Mouse (Mus musculus) CH12.LX (cell line): ENCODE results near the gene Myo16. TPM values are rescaled to one million over a fixed set of nuclear protein-coding genes. Genes with fewer than 3 reads are reported as not detected.

Experiments used
- DNase-seq: peaks from one replicate; pipeline ENCODE4 v3.0.0-alpha.2; 2013; ENCODE audit errors: extremely low read depth
- H3K27ac ChIP-seq: 2 replicates; pipeline ENCODE4 v1.5.1; 2012; ENCODE audit warnings: low read depth, mild to moderate bottlenecking, control low read depth, moderate library complexity; ENCODE audit not compliant: insufficient read depth
- H3K27me3 ChIP-seq: replicated peaks from 2 replicates; pipeline ENCODE3; 2012; ENCODE audit warnings: inconsistent platforms
- H3K36me3 ChIP-seq, 2 experiments: replicated peaks in 1 of 2; 2 replicates each; pipeline versions ENCODE3 to v1.6.1; 2012; ENCODE audit warnings: inconsistent platforms in 1 of 2, low read length in 1 of 2, mild to moderate bottlenecking in 1 of 2, mixed read lengths in 1 of 2, moderate library complexity in 1 of 2; ENCODE audit not compliant: control insufficient read depth in 1 of 2, insufficient read depth in 1 of 2
- H3K4me1 ChIP-seq, 2 experiments: 2 replicates each; pipeline ENCODE4 v1.6.1; 2012; ENCODE audit warnings: inconsistent platforms in 1 of 2, moderate library complexity in 1 of 2; ENCODE audit not compliant: insufficient read depth in 2 of 2, control insufficient read depth in 1 of 2
- H3K4me2 ChIP-seq: 2 replicates; pipeline ENCODE4 v1.6.1; 2012; ENCODE audit warnings: low read depth, mild to moderate bottlenecking, control low read depth; ENCODE audit not compliant: poor library complexity, insufficient read depth, severe bottlenecking
- H3K4me3 ChIP-seq, 3 experiments: fragments of 150-350 bp in 1 of 3; sonication (generic) in 1 of 3; replicated peaks in 1 of 3; 2 replicates each; pipeline versions ENCODE3 to v1.5.1; 2011 to 2012; ENCODE audit warnings: low read depth in 2 of 3, low read length in 2 of 3, mild to moderate bottlenecking in 2 of 3, moderate library complexity in 2 of 3, control low read depth in 1 of 3, improper control_type of control experiment in 1 of 3, inconsistent platforms in 1 of 3, mixed read lengths in 1 of 3; ENCODE audit not compliant: poor library complexity in 1 of 3
- H3K79me2 ChIP-seq: replicated peaks from 2 replicates; pipeline ENCODE4 v1.6.1; 2012; ENCODE audit warnings: mild to moderate bottlenecking, moderate library complexity; ENCODE audit not compliant: control insufficient read depth, poor library complexity, insufficient read depth, severe bottlenecking; ENCODE audit errors: extremely low read depth
- H3K9ac ChIP-seq: 2 replicates; pipeline ENCODE4 v1.6.1; 2012; ENCODE audit warnings: low read depth, mild to moderate bottlenecking, control low read depth, moderate library complexity; ENCODE audit not compliant: insufficient read depth
- H3K9me3 ChIP-seq: replicated peaks from 2 replicates; pipeline ENCODE3; 2012; ENCODE audit warnings: low read length, inconsistent platforms, mixed read lengths
- BHLHE40 ChIP-seq: IDR thresholded peaks from 2 replicates; pipeline ENCODE4 v1.6.1; 2011; ENCODE audit warnings: mild to moderate bottlenecking, low read depth, low read length, improper control_type of control experiment
- CHD1 ChIP-seq: IDR thresholded peaks from 2 replicates; pipeline ENCODE4 v1.6.1; 2012; ENCODE audit warnings: low read depth, low read length, improper control_type of control experiment, inconsistent platforms
- ELF1 ChIP-seq: IDR thresholded peaks from 2 replicates; pipeline ENCODE4 v1.6.1; 2014; ENCODE audit warnings: low read depth, mild to moderate bottlenecking, inconsistent platforms, low read length, improper control_type of control experiment
- EP300 ChIP-seq: IDR thresholded peaks from 2 replicates; pipeline ENCODE4 v1.6.1; 2011; ENCODE audit warnings: low read length, improper control_type of control experiment
- GABPA ChIP-seq: IDR thresholded peaks from 2 replicates; pipeline ENCODE4 v1.6.1; 2012; ENCODE audit warnings: low read depth, low read length, improper control_type of control experiment, inconsistent platforms; ENCODE audit not compliant: insufficient replicate concordance
- HCFC1 ChIP-seq: IDR thresholded peaks from 2 replicates; pipeline ENCODE4 v1.6.1; 2012; ENCODE audit warnings: low read depth, mild to moderate bottlenecking, inconsistent platforms, low read length, improper control_type of control experiment
- IRF4 ChIP-seq: IDR thresholded peaks from 2 replicates; pipeline ENCODE4 v1.6.1; 2014; ENCODE audit warnings: low read depth, mild to moderate bottlenecking, inconsistent platforms, low read length, improper control_type of control experiment
- JUN ChIP-seq: IDR thresholded peaks from 2 replicates; pipeline ENCODE4 v1.6.1; 2011; ENCODE audit warnings: low read depth, mild to moderate bottlenecking, low read length, improper control_type of control experiment, moderate library complexity; ENCODE audit not compliant: insufficient read depth
- JUND ChIP-seq: conservative IDR thresholded peaks from 2 replicates; pipeline ENCODE4 v1.6.1; 2011; ENCODE audit warnings: low read depth, low read length, improper control_type of control experiment
- KAT2A ChIP-seq: IDR thresholded peaks from 2 replicates; pipeline ENCODE4 v1.6.1; 2012; ENCODE audit warnings: low read length, improper control_type of control experiment, inconsistent platforms; ENCODE audit not compliant: insufficient replicate concordance
- MAFK ChIP-seq: IDR thresholded peaks from 2 replicates; pipeline ENCODE4 v1.6.1; 2011; ENCODE audit warnings: low read length, improper control_type of control experiment; ENCODE audit not compliant: insufficient replicate concordance
- MAX ChIP-seq: IDR thresholded peaks from 2 replicates; pipeline ENCODE4 v1.6.1; 2011; ENCODE audit warnings: low read length, improper control_type of control experiment
- MAZ ChIP-seq: IDR thresholded peaks from 2 replicates; pipeline ENCODE4 v1.6.1; 2012; ENCODE audit warnings: low read depth, mild to moderate bottlenecking, inconsistent platforms, low read length, improper control_type of control experiment, moderate library complexity
- MXI1 ChIP-seq: IDR thresholded peaks from 2 replicates; pipeline ENCODE4 v1.6.1; 2011; ENCODE audit warnings: mild to moderate bottlenecking, low read depth, low read length, improper control_type of control experiment
- MYC ChIP-seq: IDR thresholded peaks from 2 replicates; pipeline ENCODE4 v1.6.1; 2011; ENCODE audit warnings: low read depth, mild to moderate bottlenecking, improper control_type of control experiment, low read length
- NELFE ChIP-seq: IDR thresholded peaks from 2 replicates; pipeline ENCODE4 v1.6.1; 2011; ENCODE audit warnings: low read depth, low read length, improper control_type of control experiment
- PAX5 ChIP-seq: IDR thresholded peaks from 2 replicates; pipeline ENCODE4 v1.6.1; 2012; ENCODE audit warnings: low read length, inconsistent platforms, mixed read lengths
- RAD21 ChIP-seq: IDR thresholded peaks from 2 replicates; pipeline ENCODE4 v1.6.1; 2011; ENCODE audit warnings: low read depth, mild to moderate bottlenecking, low read length, improper control_type of control experiment, moderate library complexity
- RCOR1 ChIP-seq: conservative IDR thresholded peaks from 2 replicates; pipeline ENCODE4 v1.6.1; 2012; ENCODE audit warnings: low read depth, mild to moderate bottlenecking, inconsistent platforms, low read length, improper control_type of control experiment
- SIN3A ChIP-seq: IDR thresholded peaks from 2 replicates; pipeline ENCODE4 v1.6.1; 2012; ENCODE audit warnings: low read length, improper control_type of control experiment, inconsistent platforms
- UBTF ChIP-seq: IDR thresholded peaks from 2 replicates; pipeline ENCODE4 v1.6.1; 2012; ENCODE audit warnings: low read depth, mild to moderate bottlenecking, inconsistent platforms, low read length, improper control_type of control experiment, moderate library complexity
- USF2 ChIP-seq: conservative IDR thresholded peaks from 2 replicates; pipeline ENCODE4 v1.6.1; 2011; ENCODE audit warnings: low read depth, low read length, improper control_type of control experiment
- ZKSCAN1 ChIP-seq: IDR thresholded peaks from 2 replicates; pipeline ENCODE4 v1.6.1; 2012; ENCODE audit warnings: low read depth, inconsistent platforms, low read length, improper control_type of control experiment, borderline replicate concordance
- ZMIZ1 ChIP-seq: IDR thresholded peaks from 2 replicates; pipeline ENCODE4 v1.6.1; 2012; ENCODE audit warnings: low read depth, mild to moderate bottlenecking, inconsistent platforms, low read length, improper control_type of control experiment
- dilution Hi-C: fragments of 300-500 bp; cut with MboI; formaldehyde crosslinking; loops from 2 replicates; pipeline ENCODE4 v1.14.3; 2020; ENCODE audit warnings: low sequenced_read_pairs; ENCODE audit not compliant: extremely low pct_unique_long_range_greater_than_20kb, extremely low pct_ligation_motif_present
- in situ Hi-C: fragments of 300-500 bp; cut with MboI; formaldehyde crosslinking; loops from 3 replicates; pipeline ENCODE4 v1.14.3; 2019; ENCODE audit warnings: low sequenced_read_pairs, low pct_ligation_motif_present, low pct_unique_long_range_greater_than_20kb, mixed read lengths
- polyA plus RNA-seq: library from polyadenylated mRNA; unstranded; fragments of >175 nt; gene quantifications from 2 replicates; pipeline ENCODE4 v1.2.1, GENCODE M21; 2012; ENCODE audit warnings: low read depth; ENCODE audit not compliant: insufficient read length
- total RNA-seq, 2 experiments: library from RNA; depleted of rRNA; stranded (reverse); fragments of 300-350 nt in 1 of 2; fragments of >200 nt in 1 of 2; gene quantifications; 2 replicates each; pipeline ENCODE4 v1.2.3; 2012 to 2014

Myo16 gene
- total and polyA plus RNA-seq, 3 experiments: not detected

- Histone ChIP-seq H3K9ac (no peak overlapping the region), H3K4me1 (peaks cover 2 to 4% of the 10 kb centered on the region in 2 experiments; a peak in 3 of 4 replicates), H3K27ac (no peak overlapping the region), H3K27me3 (no peaks in the 10 kb centered on the region), H3K36me3 (no peaks in the 10 kb centered on the region), H3K4me3 (no peak overlapping the region), H3K79me2 (no peaks in the 10 kb centered on the region), H3K4me2 (no peak overlapping the region), H3K9me3 (no peaks in the 10 kb centered on the region)
- no peak for DNase-seq
- dilution Hi-C loops: no loop called here
- TF ChIP-seq ELF1 (no peak), RCOR1 (no peak), BHLHE40 (no peak), EP300 (no peak), HCFC1 (no peak), MAFK (no peak), ZKSCAN1 (no peak), PAX5 (no peak), NELFE (no peak), RAD21 (no peak), MAZ (no peak), IRF4 (no peak), KAT2A (no peak), JUN (no peak)
- in situ Hi-C loops: no loop called here
These were observed 404.2 kb downstream of the Myo16 start for GRCm38 (mm10) chr8:10557961-10558360.

DNA sequence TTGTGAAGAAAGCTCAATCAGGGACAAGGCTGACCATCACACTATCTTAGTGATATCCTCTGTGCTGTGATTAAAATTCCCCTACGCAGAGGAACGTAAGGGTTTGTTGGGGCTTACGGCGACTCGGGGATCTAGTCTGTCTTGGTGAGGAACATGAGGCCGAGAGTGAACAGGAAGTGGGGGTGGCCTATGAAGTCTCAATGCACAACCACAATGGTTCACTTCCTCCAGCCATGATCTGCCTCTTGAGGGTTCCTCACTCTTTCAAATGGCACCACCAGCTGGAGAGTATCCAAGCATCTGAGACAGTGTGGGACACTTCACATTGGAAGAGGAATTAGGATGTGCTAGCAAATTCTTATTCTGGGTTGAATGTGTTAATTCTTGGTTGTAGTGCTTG is 405.8 kb downstream of the Myo16 start:
- H3K27ac ChIP-seq: no peak overlapping the region
- H3K9me3 ChIP-seq: no peaks in the 10 kb centered on the region
- H3K4me1 ChIP-seq: peaks cover 2 to 4% of the 10 kb centered on the region in 2 experiments; a peak in 3 of 4 replicates
- no peak overlapping the region for H3K4me3 ChIP-seq
- TF ChIP-seq ZMIZ1 (no peak), KAT2A (no peak), MXI1 (no peak), CHD1 (no peak), USF2 (no peak), NELFE (no peak), HCFC1 (no peak), IRF4 (no peak), SIN3A (no peak), GABPA (no peak), MAX (no peak), UBTF (no peak), JUND (no peak), ZKSCAN1 (no peak), ELF1 (no peak), MYC (no peak)
- peak; percentile 33 for DNase-seq
- in situ Hi-C loops: no loop called here
- no peaks in the 10 kb centered on the region for H3K27me3 ChIP-seq
- no peaks in the 10 kb centered on the region for H3K36me3 ChIP-seq
- H3K79me2 ChIP-seq: no peaks in the 10 kb centered on the region
- no peak overlapping the region for H3K9ac ChIP-seq
- no peak overlapping the region for H3K4me2 ChIP-seq
- dilution Hi-C loops: no loop called here
